Mouse (Mus musculus) adrenal gland, adult 8-10 months (tissue): ENCODE results near the gene Slc2a13. TPM values are rescaled to one million over a fixed set of nuclear protein-coding genes. Genes with fewer than 3 reads are reported as not detected.

ENCODE experiments used
- DNase-seq: peaks from one replicate; pipeline ENCODE4 v3.0.0; 2022
- total RNA-seq, 4 experiments: library from RNA; stranded (reverse); gene quantifications; 2 replicates each; pipeline ENCODE4 v1.2.4; 2022

Gene Slc2a13
- total RNA-seq, 4 experiments from 2014 or later = 2.9 to 5.0 (median 3.5) TPM

GRCm38 (mm10) chr15:91502235-91502634 is 70.8 kb downstream of the Slc2a13 start:
- no peak for DNase-seq

GRCm38 (mm10) chr15:91495014-91495413 is 78.0 kb downstream of the Slc2a13 start:
- DNase-seq = peak; percentile 50

GRCm38 (mm10) chr15:91479924-91480615 is 93.0 kb downstream of the Slc2a13 start:
- no peak for DNase-seq

- DNase-seq = no peak
These were observed 95.3 kb downstream of the Slc2a13 start for GRCm38 (mm10) chr15:91477766-91478165.

- DNase-seq = no peak
These were observed 99.2 kb downstream of the Slc2a13 start for GRCm38 (mm10) chr15:91473690-91474409.

GRCm38 (mm10) chr15:91465331-91465730 is 107.7 kb downstream of the Slc2a13 start:
- DNase-seq = no peak

GRCm38 (mm10) chr15:91463857-91464435 is 109.1 kb downstream of the Slc2a13 start:
- no peak for DNase-seq

- DNase-seq = peak; percentile 63
These were observed 109.9 kb downstream of the Slc2a13 start for GRCm38 (mm10) chr15:91463026-91463661.

- DNase-seq = no peak
These were observed 111.1 kb downstream of the Slc2a13 start for GRCm38 (mm10) chr15:91461940-91462339.

GRCm38 (mm10) chr15:91457202-91457601 is 115.9 kb downstream of the Slc2a13 start:
- DNase-seq = no peak

- DNase-seq = no peak
These were observed 127.7 kb downstream of the Slc2a13 start for GRCm38 (mm10) chr15:91445399-91445798.

- DNase-seq = no peak
These were observed 129.6 kb downstream of the Slc2a13 start for GRCm38 (mm10) chr15:91443449-91443848.

GRCm38 (mm10) chr15:91439883-91440282 is 133.2 kb downstream of the Slc2a13 start:
- no peak for DNase-seq

GRCm38 (mm10) chr15:91425426-91425825 is 147.6 kb downstream of the Slc2a13 start:
- DNase-seq = no peak

GRCm38 (mm10) chr15:91406979-91407378 is 166.1 kb downstream of the Slc2a13 start:
- DNase-seq = no peak

GRCm38 (mm10) chr15:91395165-91395564 is 177.9 kb downstream of the Slc2a13 start:
- DNase-seq = no peak

GRCm38 (mm10) chr15:91383694-91384093 is 189.4 kb downstream of the Slc2a13 start:
- DNase-seq = no peak

- no peak for DNase-seq
These were observed 190.5 kb downstream of the Slc2a13 start for GRCm38 (mm10) chr15:91382606-91383005.

- DNase-seq = no peak
These were observed 191.2 kb downstream of the Slc2a13 start for GRCm38 (mm10) chr15:91381864-91382263.

- DNase-seq = peak; percentile 10
These were observed 194.2 kb downstream of the Slc2a13 start for GRCm38 (mm10) chr15:91378751-91379325.

- DNase-seq = no peak
These were observed 195.5 kb downstream of the Slc2a13 start for GRCm38 (mm10) chr15:91377568-91377967.

GRCm38 (mm10) chr15:91377105-91377504 is 196.0 kb downstream of the Slc2a13 start:
- no peak for DNase-seq

GRCm38 (mm10) chr15:91374441-91374840 is 198.6 kb downstream of the Slc2a13 start:
- DNase-seq = no peak
